Mouse (Mus musculus): ENCODE data around the gene Rnf208.

GRCm38 (mm10) chr2:25194486-25195171, 47.4 kb upstream of the Rnf208 start:
- TF ChIP-seq POLR2A (IDR thresholded peaks at IDR 0.05; ENCODE audit: insufficient read length, low read depth) (no peak), POLR2AphosphoS2 (IDR thresholded peaks at IDR 0.05; ENCODE audit: insufficient read length, low read depth) (no peak), E2F4 (IDR thresholded peaks at IDR 0.05; ENCODE audit: insufficient read depth) (no peak), CEBPB (IDR thresholded peaks at IDR 0.05; ENCODE audit: insufficient read depth, poor library complexity, severe bottlenecking) (no peak), MAX (IDR thresholded peaks at IDR 0.05; ENCODE audit: low read depth) (no peak), REST (IDR thresholded peaks at IDR 0.05; ENCODE audit: insufficient read depth, insufficient read length) (no peak), MYOG (IDR thresholded peaks at IDR 0.05; ENCODE audit: control insufficient read depth in 1 of 3, insufficient read depth in 1 of 3, insufficient read length in 2 of 3, low read depth in 2 of 3) (no peak)

Measured in myocyte (in vitro differentiated cells).